Mouse (Mus musculus): ENCODE results near the gene Kif3b.

DNA sequence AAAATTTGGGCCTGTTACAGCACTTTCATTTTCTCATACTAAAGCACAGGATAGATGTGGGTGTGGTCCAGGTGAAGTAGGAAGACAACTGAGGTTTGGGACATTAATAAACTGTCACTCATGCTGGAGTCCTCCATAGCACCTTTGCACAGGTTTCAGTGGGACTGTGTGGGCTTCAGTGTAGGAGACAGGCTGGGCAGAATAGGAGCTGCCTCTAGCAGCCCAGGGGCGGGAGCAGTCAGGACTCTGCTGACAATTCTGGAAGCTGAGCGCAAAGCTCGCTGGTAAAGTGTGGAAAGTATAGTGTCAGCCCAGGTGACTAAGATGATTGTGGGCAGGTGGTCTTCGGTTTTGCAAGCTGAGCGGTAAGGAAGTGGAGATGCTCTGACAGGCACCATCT is 9.9 kb downstream of the Kif3b start:
- TF ChIP-seq CTCF (IDR thresholded peaks at IDR 0.05; ENCODE audit: low read depth) (no peak), EP300 (IDR thresholded peaks at IDR 0.05; ENCODE audit: low read depth) (no peak)
